Mouse (Mus musculus) retina, postnatal 7 days (tissue): ENCODE measurements around the gene Ptpra.

Source experiments
- DNase-seq: peaks from one replicate; pipeline ENCODE4 v3.0.0-alpha.2; 2012; ENCODE audit warnings: low read depth, low spot score

The Ptpra gene

DNA sequence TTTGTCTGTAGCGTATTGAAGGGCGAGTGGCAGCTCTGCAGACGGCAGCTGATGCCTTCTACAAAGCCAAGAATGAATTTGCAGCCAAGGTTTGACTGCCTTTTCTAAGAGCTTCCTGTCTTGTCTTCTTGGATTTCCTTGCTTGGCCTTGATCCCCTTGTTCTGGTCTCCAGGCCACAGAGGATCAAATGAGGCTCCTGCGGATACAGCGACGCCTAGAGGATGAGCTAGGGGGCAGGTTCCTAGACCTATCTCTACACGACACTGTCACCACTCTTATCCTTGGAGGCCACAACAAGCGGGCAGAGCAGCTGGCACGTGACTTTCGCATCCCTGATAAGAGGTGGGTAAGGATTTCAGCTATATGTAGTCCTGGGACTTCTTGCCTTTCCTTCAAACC, 7.9 kb upstream of the Ptpra start:
- no peak for DNase-seq

DNA sequence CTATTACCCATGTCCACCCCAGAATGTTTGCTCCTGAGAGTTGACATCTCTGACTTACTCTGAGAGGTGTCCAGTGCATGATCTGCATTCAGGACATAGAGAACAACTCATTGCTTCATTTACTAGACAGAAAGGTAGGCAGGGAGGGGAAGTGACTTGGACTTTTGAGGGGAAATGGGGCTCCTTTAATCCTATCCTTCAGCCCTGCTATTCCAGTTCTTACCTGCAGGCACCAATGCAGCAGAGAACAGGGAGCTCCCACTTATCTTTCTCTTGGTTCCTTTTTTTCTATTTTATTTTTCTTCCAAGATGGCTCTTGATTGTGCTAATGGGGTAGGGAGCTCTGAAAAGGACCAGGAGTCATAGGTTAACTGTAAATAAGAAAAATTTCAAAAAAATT, 1.6 kb upstream of the Ptpra start:
- DNase-seq = no peak

DNA sequence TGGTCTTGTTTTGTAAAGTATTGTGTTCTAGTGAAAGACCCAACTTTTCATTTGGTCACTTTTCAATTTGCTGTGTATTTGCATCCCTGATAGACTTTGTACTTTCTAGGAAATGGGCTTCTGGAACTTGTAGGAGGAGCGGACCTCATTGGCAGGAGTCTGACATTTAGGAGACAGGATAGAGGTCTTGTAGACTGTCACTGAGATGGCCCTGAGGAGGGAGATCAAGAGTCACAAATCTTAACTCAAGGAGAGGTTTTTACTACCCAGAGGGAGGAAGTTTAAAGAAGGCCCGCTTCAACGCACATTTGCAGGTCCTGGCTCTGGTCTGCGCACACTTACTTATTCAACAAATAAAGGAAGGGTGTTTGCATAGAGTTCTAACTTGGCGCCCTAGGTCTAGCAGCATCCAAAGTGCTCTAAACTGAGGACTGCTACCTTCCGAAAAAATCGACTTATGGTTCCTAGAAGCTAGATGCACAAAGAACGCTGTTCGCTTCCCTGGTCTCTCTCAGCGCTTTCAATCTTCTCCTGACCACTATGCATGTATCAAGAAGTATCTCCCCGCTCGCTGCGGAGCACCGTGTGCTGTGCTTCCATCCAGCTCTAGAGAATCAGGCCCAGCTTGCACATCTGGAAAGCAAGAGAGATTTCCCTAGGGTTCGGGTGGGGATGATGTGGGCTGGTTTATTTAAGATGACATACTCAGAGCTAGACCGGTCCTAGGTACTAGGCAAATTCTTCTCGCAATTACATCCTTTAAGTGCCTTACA, 871 bp upstream of the Ptpra start:
- DNase-seq = no peak

GRCm38 (mm10) chr2:130450434-130450796, 337 bp downstream of the Ptpra start:
- DNase-seq = peak; percentile 43

GRCm38 (mm10) chr2:130451086-130451726, 1.1 kb downstream of the Ptpra start:
- DNase-seq = no peak

GRCm38 (mm10) chr2:130451727-130452090, 1.6 kb downstream of the Ptpra start:
- no peak for DNase-seq

DNA sequence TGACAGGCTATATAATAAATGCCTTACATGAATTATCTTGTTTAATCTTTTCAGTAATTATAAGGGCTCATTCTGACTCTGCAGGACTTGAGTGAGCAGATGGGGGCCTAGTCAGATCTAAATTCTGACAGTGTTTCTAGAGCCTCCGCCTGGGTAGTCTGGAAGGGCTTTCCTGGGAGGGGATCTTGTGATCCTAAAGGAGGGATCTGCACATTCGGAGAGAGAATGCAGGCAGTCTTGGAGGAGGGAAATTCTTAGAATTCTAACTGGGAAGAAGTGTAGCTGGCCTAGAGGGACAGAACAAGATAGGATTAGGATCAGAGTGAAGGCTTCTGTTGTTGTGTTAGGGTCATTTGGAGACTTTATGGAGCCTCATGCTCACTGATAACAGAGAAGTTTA, 2.2 kb downstream of the Ptpra start:
- no peak for DNase-seq

- no peak for DNase-seq
These were observed 3.3 kb downstream of the Ptpra start for GRCm38 (mm10) chr2:130453421-130453820.

GRCm38 (mm10) chr2:130454748-130455370, 4.8 kb downstream of the Ptpra start:
- DNase-seq = no peak

GRCm38 (mm10) chr2:130457871-130458270, 7.8 kb downstream of the Ptpra start:
- DNase-seq = no peak

GRCm38 (mm10) chr2:130459576-130459975, 9.5 kb downstream of the Ptpra start:
- no peak for DNase-seq

- DNase-seq = no peak
These were observed 11.4 kb downstream of the Ptpra start for GRCm38 (mm10) chr2:130461287-130462071.

DNA sequence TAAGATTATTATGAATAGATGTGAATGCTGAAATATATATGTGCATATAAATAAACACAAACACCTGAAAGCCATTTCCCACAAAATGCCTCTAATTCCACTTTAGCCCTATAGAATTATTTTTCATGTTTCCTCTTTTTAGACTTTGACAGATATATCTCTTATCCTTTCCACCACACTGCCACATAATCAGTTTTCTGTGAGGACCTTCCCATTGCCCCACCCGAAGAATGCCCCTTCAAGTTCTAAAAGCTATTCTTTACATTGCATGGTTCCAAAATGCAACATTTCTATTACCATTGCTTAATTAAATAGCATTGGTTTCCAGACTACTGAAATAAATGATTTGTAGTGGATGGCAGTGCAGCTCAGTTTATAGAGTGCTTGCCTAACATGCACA, 16.4 kb downstream of the Ptpra start:
- DNase-seq = no peak

DNA sequence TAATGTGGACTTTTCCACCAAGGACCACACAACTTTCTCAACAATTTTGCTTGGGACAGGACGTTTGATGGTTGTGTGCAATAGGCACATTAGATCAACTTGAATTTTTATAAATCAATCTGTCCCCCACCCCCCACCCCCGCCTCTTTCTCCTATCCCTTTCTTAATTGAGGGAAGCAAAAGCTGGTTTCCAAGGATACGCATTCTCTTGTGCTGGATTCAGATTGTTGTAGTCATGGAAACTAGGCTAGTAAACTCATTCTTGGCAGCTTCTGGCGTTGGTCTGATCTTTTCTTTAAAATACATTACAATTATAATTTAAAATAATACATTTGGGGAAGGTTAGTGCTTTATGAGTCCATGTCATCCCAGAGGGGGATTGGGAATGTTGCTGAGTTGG, 19.3 kb downstream of the Ptpra start:
- DNase-seq = no peak

- no peak for DNase-seq
These were observed 19.9 kb downstream of the Ptpra start for GRCm38 (mm10) chr2:130469935-130470334.

- no peak for DNase-seq
These were observed 22.9 kb downstream of the Ptpra start for GRCm38 (mm10) chr2:130472908-130473510.

GRCm38 (mm10) chr2:130475764-130476163, 25.7 kb downstream of the Ptpra start:
- no peak for DNase-seq

DNA sequence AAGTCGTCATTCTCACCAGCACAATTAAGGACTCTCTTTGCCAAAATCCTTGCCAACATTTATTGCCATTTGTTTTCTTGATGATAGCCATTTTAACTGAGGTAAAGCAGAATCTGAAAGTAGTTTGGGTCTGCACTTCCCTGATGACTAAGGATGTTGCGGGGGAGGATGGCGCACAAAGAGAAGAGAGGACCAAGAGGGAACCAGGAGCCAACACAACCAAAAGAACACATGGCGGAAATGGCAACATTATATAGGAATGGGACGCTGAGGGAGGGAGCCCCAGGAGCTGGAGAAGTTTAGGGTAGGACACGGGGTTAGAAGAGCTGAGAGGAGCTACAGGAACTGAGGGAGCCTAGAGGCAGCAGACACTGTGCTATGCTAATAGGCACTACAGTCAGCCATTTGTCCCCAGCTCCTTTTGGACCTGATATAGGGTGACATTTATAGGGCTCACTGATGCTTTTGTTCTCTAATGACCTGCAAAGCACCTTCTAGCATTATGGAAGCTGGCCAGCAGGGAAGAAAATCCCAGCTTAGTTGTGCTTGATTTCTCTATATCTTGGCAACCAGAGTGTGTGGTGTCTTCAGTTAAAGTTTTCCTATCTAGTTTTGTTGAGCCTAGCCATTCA, 26.7 kb downstream of the Ptpra start:
- no peak for DNase-seq

DNA sequence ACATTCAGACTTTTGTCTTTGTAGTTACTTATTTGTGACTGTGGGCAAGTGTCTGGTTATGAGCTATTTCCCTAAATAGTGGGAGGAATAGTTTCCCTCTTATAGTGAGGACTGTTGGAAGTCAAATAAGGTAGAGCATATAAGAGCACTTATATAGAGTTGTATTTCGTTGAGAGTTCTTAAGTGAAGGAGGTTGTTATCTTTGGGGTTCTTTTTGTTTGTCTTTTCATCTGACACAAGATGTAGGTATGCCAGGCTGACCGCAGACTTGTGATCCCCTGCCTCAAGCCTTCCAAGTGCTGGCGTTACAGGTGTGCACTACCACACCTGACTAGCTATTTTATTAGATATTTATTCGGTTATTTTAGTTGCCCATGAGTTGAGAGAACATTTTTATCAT, 32.1 kb downstream of the Ptpra start:
- DNase-seq = no peak

GRCm38 (mm10) chr2:130482700-130483099, 32.6 kb downstream of the Ptpra start:
- DNase-seq = no peak

DNA sequence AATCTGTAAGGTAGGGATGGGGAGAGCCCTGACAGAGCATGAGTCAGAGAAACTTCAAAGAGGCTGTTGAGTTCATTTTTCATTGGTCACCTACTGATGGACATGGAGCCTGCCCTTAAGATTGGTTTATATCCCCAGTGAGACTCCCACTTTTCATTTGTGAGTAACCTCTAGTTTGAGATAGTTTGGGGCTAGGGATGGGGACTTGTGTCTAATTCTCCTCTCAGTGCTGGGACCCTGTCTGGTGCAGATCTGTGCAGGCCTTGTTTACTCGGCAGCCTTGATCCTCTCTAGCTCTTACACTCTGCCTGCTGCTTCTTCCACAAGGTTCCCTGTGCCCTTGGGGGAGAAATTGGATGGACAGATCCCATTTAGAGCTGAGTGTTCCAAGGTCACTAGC, 34.1 kb downstream of the Ptpra start:
- DNase-seq = no peak
